Mouse (Mus musculus): ENCODE measurements around the gene Met. TPM values are rescaled to one million over a fixed set of nuclear protein-coding genes. Genes with fewer than 3 reads are reported as not detected.
A peak's percentile ranks its signal among the peaks of the same experiment; 100 is the strongest.

Gene Met
- total RNA-seq, 2 experiments from 2014 or later: 49.0 to 59.1 TPM

DNA sequence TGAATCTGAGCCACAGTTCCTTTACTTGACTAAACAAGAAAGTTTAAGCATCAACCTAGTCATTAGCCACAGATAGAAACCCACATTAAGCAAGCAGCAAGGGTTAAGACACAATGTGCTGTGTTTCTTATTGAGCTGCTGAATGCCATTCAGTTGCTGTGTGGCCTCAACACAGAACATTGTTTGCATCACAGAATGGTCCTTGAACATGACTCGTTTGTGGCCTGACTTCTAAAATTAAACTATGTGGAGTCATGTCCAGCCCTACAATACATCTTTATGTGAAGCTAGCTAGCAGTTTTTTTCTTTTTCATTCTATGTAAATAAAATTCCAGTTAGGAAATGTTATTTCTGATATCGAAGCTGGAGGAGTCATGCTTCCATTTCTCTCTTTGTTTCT, 27.2 kb downstream of the Met start:
- ATAC-seq (ENCODE audit: poor library complexity, severe bottlenecking): no peak

DNA sequence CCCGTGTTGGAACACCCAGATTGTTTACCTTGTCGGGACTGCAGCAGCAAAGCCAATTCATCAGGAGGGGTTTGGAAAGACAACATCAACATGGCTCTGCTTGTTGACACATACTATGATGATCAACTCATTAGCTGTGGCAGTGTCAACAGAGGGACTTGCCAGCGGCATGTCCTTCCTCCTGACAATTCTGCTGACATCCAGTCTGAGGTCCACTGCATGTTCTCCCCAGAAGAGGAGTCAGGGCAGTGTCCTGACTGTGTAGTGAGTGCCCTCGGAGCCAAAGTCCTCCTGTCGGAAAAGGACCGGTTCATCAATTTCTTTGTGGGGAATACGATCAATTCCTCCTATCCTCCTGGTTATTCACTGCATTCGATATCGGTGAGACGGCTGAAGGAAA, 27.9 kb downstream of the Met start:
- ATAC-seq (ENCODE audit: poor library complexity, severe bottlenecking): no peak

DNA sequence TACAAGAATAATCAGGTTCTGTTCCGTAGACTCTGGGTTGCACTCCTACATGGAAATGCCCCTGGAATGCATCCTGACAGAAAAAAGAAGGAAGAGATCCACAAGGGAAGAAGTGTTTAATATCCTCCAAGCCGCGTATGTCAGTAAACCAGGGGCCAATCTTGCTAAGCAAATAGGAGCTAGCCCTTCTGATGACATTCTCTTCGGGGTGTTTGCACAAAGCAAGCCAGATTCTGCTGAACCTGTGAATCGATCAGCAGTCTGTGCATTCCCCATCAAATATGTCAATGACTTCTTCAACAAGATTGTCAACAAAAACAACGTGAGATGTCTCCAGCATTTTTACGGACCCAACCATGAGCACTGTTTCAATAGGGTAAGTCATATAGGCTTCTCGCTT, 28.5 kb downstream of the Met start:
- no peak for ATAC-seq (ENCODE audit: poor library complexity, severe bottlenecking)

DNA sequence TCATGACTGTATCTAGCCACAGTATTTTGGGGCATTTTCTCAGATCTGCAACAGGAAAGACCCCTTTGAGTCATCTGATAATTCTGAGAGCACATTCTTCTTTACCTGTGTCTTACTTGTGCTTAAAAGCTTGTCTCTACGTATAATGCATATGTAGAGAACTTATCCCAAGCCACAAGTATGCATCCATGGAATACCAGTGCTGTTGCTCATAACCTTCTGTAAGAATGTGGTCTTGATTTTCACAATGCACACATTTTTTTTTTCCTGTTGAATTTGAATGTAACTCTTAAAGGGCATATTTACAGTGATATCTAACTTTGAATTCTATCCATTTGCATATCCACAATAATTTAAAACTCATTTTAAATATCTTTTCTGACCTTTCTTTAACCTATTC, 31.8 kb downstream of the Met start:
- no peak for ATAC-seq (ENCODE audit: poor library complexity, severe bottlenecking)

DNA sequence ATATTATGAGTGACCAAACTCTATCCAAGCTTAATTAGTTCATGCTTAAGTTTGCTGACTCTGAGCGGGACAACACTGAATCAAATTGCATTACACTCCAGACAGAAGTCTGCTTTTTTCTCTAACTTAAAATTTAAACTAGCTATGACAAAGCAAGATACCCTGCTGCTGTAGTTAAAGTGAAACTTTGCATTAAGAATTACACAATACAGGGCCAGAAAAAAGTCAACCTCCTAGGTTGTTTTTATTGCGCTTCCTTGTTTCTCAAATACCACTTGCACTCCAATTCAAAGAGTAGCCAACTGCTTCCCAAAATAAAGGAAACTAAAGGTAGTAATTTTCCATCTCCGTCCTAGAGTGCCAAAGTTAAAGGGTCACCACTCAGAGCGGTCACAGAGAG, 33.8 kb downstream of the Met start:
- peak; percentile 64 for ATAC-seq (ENCODE audit: poor library complexity, severe bottlenecking)

DNA sequence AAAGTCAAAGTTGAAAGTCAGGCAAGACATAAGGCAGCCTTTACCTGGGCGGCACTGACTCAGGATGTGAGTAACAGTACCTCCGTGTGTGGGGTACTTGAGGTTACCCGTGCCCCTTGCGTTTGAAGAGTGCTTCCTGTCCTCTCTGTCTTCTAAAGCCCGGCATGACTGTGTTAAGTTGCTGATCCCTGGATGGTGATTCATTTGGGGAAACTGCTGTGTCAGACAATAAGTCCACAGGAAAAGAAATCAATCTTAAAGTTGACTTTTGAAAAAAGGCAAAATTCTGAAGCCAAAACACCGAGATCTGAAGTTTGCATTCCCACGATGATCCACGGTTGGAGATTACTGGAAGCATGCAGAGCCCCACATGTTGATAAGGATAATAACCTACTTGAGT, 35.2 kb downstream of the Met start:
- ATAC-seq (ENCODE audit: poor library complexity, severe bottlenecking): no peak

DNA sequence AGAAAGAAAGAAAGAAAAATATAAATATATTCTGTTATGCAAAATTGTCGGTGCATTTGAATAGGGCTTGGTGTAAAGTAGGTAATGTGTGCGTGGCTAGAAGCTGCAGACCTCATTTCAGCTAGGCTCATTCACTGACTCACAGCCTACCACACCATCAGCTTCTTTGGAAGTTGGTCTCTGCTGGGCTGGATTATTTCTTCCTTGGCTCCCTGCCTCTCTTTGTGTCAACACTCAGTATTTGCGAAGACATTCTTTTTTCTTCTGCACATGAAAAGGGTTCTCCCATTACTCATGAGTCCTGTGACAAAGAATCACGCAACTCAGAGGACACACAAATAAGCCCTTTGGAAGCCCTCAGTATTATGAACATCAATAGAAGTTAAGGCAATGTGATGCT, 37.8 kb downstream of the Met start:
- ATAC-seq (ENCODE audit: poor library complexity, severe bottlenecking): no peak

DNA sequence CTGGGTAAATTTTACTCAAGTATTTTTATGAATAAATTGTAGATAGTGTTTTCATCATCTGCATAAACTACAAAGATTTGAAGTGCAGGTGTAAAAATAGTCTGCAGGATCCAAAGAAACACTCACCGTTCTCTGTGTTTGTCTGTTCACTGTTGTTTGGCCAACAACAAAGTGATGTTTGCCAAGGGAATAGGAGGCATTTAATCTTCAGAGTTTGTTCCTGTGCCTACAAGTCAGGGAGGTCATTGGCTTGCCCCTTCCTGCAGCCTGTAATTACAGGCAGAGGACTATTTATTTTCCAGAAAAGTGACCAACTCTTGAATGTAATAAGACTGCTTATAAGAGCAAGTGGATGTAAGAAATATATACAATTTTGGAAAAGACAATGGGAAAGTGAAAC, 38.7 kb downstream of the Met start:
- ATAC-seq (ENCODE audit: poor library complexity, severe bottlenecking): no peak

DNA sequence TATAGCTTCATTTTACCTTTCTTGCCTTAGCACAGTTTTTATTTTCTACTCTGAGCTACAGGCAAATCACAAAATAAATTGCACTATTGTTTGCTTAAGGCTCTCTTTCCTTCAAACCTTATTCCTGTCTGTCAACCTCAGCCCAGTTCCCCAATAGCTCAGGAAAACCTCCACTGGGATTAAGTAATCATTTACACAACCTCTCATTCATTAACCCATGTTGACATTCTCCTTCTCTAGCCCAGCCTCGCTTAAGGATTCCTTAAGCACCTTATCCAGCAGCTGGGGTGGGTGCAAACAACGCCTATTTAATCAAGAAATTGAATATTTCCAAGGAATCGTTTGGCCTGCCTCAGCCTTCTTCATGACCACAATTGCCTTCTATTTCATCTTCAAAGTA, 40.1 kb downstream of the Met start:
- no peak for ATAC-seq (ENCODE audit: poor library complexity, severe bottlenecking)

DNA sequence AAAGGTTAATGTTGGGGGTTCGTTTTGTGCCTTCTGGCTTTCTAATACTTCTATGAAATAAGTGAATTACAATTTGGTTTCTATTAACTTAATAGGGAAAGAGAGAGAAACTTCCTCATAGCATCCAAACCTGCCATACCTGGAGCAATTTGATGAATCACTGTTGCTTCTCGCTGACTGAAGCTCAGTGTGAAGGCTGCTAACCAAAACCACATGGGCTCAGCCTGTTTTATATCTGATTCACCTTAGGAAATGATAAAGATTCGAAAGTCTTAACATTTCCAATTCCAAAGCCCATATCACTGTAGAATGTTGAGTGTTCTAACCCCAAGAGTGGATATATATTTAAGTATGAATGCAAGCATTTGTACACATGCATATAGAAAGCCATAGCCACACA, 41.9 kb downstream of the Met start:
- ATAC-seq (ENCODE audit: poor library complexity, severe bottlenecking): no peak

DNA sequence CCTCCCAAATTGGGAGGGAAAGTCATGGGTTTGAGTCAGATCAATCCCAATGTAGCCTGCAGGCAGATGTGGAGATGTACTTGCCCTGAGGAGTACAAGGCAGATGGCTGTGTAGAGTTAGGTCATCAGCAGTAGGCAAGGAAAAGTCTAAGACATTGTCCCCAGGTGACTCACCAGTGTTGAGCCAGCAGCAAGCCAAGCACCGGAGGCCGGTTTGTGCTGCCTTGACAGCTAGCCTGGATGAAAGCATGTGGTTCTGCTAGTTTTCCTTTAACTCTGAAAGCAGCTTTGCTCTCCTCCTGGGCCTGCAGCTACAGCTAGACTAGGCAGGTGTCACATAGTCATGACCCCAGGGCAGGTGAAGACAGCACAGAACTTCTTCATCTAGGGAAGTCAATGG, 43.2 kb downstream of the Met start:
- ATAC-seq (ENCODE audit: poor library complexity, severe bottlenecking): no peak

DNA sequence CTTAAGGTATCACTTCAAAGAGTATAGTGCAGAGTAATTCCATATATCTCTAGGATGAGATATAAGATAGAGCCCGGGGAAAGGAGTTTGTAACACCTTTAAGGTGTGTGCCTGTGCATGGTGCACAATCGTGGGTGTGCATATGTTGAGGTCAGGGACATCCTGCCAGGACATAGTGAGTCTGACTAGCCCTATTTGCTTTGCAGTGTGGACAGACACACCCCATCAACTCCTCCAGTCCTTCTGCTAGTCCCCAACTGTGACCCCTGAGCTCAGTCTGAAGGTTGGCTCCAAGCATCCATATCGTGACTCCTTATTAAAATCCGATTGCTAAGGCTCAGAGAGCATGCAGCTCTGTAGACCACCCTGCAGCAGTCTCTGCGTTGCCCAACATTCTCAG, 44.6 kb downstream of the Met start:
- ATAC-seq (ENCODE audit: poor library complexity, severe bottlenecking): no peak

DNA sequence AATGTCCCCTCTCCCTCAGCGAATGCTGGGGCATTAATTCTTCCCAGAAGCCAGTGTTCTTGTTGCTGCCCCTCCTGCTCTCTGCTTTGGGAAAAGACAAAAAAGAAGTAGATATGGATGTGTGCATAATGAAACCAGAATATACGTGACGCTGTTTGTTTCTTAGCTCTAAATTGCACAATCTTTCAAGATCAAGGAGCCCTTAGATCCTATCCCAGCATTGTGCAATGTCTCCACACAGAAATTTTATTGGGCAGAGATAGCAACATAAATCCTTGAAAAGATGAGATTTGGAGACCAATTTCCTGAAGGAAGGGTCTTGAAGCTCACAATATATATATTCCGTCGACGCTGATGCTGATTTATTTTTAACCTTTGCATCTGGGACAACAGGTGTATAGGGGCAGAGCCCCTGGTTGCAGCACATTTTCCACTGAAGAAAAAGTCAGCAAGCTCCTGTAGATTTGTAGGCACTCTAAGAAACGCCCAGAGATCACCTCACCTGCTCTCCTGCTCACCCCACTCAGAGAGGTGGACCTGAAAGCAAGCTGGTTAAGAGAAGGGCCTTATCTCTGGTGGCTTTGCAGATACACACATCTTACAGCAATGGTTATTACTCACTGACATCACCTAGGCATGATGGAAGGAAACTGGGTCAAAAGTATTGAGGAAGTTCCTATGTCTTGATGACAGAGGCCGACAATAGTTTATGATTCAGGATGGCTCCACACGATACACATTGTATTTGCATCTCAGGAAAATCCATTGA, 45.2 kb downstream of the Met start:
- no peak for ATAC-seq (ENCODE audit: poor library complexity, severe bottlenecking)

DNA sequence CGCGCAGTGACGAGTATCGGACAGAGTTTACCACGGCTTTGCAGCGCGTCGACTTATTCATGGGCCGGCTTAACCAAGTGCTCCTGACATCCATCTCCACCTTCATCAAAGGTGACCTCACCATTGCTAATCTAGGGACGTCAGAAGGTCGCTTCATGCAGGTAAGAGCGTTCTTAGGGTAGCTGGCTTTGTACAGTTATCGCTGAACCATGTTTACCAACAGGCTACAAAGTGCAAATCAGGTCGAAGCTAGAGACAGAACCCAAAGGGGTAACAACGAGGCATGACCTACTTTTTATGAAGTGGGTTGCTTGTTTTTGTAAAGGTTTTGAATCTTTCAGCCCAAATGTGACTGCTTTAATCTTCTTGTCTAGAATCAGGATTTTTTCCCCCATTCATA, 49.8 kb downstream of the Met start:
- ATAC-seq (ENCODE audit: poor library complexity, severe bottlenecking): no peak

DNA sequence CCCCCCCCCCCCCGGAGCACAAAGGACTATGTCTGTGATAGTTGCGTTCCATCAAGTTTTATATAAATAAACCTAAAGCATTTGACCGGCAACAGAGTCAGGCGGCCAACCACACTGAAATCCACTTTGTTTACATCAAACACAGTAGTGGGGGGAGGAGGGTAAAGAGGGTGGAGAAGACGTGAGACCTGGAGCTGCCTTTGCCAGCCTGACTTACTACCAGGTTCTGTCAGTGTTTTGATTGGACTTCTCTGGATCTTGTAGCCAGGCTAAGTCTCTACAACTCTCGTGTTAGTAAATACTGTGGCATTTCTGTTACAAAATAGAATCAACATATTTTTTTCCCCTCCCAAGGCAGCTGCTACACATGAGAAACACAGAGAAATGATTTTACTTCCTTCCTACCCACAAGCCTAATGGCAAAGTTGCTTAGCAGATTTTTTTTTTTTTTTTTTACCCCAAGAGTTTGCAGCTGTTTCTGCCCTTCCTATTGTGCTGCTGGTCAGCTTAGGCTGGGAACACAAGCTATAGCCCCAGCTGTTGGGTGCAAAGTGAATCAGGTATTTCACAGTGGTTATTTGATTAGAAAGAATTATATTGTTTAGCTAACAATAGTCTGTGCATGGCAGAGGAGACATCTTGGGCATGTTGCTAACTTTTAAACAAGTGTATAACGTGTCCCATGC, 52.3 kb downstream of the Met start:
- ATAC-seq (ENCODE audit: poor library complexity, severe bottlenecking): no peak

DNA sequence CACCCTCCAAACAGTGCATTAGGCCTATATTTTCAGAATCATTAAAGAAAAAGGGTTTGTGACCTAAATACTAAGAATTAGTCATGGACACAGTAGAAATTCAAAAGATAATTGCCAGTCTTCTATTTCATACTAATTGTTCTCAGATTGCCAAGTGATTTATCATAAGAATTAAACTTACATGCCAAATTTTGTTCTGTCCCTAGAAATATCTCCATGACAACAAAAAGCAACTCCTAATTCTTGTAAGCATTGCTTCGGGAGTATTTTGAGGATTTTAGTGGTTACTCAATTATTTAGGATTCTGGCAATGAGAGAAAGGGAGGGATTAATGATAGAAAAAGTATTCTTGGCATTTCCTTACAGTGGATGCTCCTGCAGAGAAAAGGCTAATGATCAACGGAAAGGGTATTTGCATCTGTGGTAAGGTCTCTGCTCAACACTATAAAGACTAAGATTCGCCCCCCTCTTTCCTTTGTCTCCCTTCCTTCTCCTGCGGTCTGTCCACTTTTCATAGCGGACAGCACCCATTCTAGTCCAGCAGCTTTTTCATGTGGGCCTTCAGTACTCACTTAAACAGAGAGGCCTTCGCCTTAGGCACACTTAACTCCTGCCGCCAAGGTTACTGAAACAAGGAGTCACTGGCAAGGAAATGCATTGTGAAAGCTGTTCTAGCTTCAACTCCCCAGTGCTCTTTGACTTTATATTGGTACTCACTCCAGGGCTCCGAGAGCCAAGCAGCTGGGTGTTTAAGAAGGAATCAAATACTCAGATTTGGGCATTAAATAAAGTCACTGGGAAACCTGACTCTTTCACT, 58.5 kb downstream of the Met start:
- no peak for ATAC-seq (ENCODE audit: poor library complexity, severe bottlenecking)

DNA sequence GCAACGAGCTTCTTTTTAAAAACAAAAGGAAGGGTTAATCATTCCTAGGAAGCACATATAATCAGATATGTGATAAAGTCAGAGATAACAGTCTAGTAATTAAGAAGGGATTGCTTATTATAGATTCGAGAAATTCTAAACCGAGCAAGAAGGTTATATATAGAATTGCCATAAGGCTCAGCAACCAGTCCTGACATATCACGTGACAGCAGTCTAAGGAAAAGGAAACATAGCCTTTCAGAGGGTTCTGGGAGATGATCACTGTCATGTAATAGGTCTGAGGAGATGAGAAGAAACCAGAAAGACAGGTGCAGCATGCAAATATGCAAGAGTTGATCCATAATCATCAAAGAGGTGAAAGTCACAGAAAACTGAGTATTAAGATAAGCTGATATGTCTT, 59.3 kb downstream of the Met start:
- no peak for ATAC-seq (ENCODE audit: poor library complexity, severe bottlenecking)

DNA sequence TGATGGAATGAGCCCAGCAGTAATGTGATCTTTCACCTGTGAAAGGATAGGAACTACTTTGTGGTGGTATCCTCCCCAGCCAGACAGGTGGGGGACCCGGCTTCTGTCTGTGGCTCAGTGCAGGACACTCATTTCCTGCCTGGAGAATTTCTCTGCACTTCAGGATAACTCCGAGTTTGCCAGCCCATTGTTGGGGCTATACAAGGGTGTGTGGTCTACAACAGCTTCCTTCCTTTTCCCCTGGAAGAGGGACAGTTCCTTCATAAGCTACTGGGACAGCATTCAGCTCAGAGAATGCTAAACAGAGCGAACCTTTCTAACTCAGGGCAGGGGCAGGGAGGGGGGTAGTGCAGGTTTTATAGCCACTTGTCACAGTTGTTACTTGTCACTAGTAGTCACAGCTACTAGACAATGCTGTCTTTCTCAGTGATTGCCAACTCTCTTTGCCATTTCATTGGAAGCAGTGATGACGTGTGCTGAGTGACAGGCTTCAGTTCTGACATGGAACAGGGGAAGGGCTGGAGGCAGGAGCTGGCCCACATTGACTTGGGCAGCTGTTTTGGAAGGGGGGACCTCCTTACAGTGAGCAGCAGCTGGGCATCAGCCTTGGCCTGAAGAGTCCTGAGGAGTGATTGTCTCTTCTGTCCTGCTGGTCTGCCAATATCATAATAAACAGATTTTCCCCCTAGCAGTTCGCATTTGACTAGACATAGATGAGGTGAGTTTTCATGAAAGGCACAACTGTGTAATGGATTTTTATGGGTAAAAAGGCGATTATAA, 66.1 kb downstream of the Met start:
- no peak for ATAC-seq (ENCODE audit: poor library complexity, severe bottlenecking)

DNA sequence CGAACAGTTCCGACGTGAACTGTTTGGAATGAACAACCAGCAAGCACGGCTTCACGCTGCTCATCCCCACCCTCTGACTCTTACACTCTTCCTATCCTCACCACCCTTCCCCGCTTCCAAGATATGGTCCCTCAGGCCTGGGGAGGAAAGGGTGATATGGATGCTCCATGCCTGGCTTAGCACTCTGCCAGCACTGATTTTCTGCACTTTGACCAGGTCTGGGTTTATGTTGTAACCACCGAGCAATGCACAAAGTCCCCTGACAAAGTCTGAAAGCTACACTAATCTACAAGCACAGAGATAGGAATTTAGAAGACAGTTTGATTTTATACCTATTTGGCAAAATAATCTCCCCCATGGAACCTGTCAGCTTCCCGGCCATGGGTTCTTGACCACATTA, 78.0 kb downstream of the Met start:
- no peak for ATAC-seq (ENCODE audit: poor library complexity, severe bottlenecking)

DNA sequence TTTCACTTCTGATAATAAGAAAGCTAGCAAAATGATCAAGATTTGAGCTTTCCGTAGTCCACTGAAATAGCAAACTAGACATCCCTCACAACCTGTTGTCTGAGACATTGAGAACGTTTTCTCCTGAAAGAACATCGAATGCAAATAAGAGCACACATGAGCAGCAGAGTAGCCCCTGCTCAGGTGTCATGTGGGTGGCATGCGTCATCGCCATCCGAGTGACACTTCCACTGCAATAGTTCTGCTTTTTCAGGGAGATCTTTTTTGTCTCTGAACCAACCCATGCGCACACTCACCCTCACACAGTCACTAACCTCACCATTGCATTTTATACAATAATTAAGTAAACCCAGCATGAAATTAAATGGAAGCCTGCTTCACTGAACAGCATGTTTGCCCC, 78.8 kb downstream of the Met start:
- no peak for ATAC-seq (ENCODE audit: poor library complexity, severe bottlenecking)

DNA sequence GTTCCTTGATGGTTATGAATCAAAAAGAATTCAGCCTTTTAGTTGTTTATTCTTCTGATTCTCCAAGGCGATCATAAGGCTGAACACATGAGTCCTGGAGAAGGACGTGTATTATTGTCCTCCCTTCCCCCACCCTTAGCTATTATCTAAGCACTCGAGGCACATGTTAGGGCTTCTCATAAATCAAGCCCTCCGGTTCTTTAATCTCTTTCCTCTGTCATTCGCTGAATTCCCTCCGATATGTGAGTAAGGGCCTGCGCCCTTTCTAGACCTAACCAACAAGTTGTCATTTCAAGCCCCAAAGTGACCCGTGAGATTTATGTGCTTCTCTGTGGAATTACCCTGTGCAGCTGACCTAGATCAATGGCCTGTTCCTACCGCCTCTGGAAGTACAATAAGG, 81.9 kb downstream of the Met start:
- ATAC-seq (ENCODE audit: poor library complexity, severe bottlenecking): no peak

Data from megakaryocyte, adult 5-6 weeks (primary cell).